Comparison of ENCODE assay signal across 8 mouse cellular contexts in the genomic region with DNA sequence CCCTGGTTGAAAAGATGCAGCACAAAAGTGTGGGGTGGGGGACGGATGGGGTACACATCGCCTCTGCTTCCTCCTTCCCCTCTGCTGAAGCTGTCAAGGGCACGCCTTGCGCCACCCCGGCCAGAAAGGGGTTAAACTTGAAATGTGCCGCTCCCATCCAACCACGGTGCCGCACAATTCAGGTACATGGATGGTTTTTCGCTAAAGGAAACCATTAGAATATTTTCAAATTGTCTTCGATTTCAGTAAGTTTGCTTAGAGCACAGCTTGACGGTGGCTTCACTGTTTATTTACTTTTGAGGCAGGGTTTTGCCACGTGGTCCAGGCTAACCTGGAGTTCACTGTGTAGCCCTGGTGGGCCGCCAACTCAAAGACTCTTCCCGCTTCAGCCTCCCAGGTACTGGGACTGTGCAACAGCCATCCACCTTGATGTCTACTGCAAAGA. TPM values are rescaled to one million over a fixed set of nuclear protein-coding genes. Genes with fewer than 3 reads are reported as not detected.
DNase-seq lines count a peak whose midpoint lies in the region; ATAC-seq and TF ChIP-seq lines count a peak whose summit lies in the region.

Gene Tmem44 (minus strand): TSS at position 95 of the 445 bp plus-strand sequence.

- peak; percentile 57 for DNase-seq in liver, adult 2 months (ENCODE audit: extremely low read depth, low read depth, low spot score)
- DNase-seq in liver = no peak
- no peak for DNase-seq in hindbrain, embryonic 11.5 days (ENCODE audit: low spot score)
- no peak for DNase-seq in liver, embryonic 14.5 days (ENCODE audit: low read depth in 3 of 3, low spot score in 3 of 3)
- DNase-seq in right cerebral cortex, postnatal 10 days (ENCODE audit: low spot score in 2 of 2) = no peak
- no peak for DNase-seq in adrenal gland, adult 8-10 months
- DNase-seq in adrenal gland, postnatal 14 days = no peak

- H3K9me3 ChIP-seq in embryonic facial prominence, embryonic 13.5 days = peaks cover 14% of the 10 kb centered on the region
- 0 out of 2 replicates have a peak, but pooled peaks cover 2% of the 10 kb centered on the region for H3K9me3 ChIP-seq in hindbrain, embryonic 11.5 days (ENCODE audit: control insufficient read depth, low read length)
- no peaks in the 10 kb centered on the region for H3K9me3 ChIP-seq in liver, embryonic 14.5 days (ENCODE audit: control insufficient read depth, low read length)

- WGBS in liver, adult 2 months = 5% methylated on average over 14 of the region's 14 CpGs
- 5% methylated on average over 14 of the region's 14 CpGs for WGBS in embryonic facial prominence, embryonic 13.5 days
- 8% methylated on average over 14 of the region's 14 CpGs for WGBS in hindbrain, embryonic 11.5 days
- WGBS in liver, embryonic 14.5 days (ENCODE audit: insufficient replicate concordance) = 8% methylated on average over 14 of the region's 14 CpGs

- H3K27ac ChIP-seq in liver, adult 2 months (replicated peaks; ENCODE audit: insufficient read depth, low read depth, low read length) = 0 out of 2 replicates have a peak within 1 kb of the TSS, but pooled peaks have one; percentile 4
- peak within 1 kb of the TSS; percentile 74 for H3K27ac ChIP-seq in embryonic facial prominence, embryonic 13.5 days
- H3K27ac ChIP-seq in hindbrain, embryonic 11.5 days (ENCODE audit: low read depth, low read length) = peak within 1 kb of the TSS; percentile 31; the same call in 1 of the 2 replicates
- H3K27ac ChIP-seq in liver, embryonic 14.5 days = no peak within 1 kb of the TSS

- H3K79me2 ChIP-seq in liver, adult 2 months (ENCODE audit: control insufficient read depth, insufficient read depth, low read length) = no peaks in the 10 kb centered on the region

- H3K4me1 ChIP-seq in liver, adult 2 months (ENCODE audit: control insufficient read depth, insufficient read depth, low read length) = peaks cover 6% of the 10 kb centered on the region
- peaks cover 25% of the 10 kb centered on the region for H3K4me1 ChIP-seq in embryonic facial prominence, embryonic 13.5 days
- no peaks in the 10 kb centered on the region; the same call in 1 of the 2 replicates for H3K4me1 ChIP-seq in hindbrain, embryonic 11.5 days (replicated peaks; ENCODE audit: control insufficient read depth, insufficient read depth, low read length)
- H3K4me1 ChIP-seq in liver, embryonic 14.5 days (replicated peaks; ENCODE audit: control insufficient read depth in 2 of 2, insufficient read depth in 2 of 2, low read length in 1 of 2) = peaks cover 0 to 2% of the 10 kb centered on the region in 2 experiments; a peak in 2 of 4 replicates

- H3K27me3 ChIP-seq in liver, adult 2 months (ENCODE audit: control insufficient read depth, insufficient read depth, low read length) = no peaks in the 10 kb centered on the region
- no peaks in the 10 kb centered on the region for H3K27me3 ChIP-seq in embryonic facial prominence, embryonic 13.5 days
- no peaks in the 10 kb centered on the region; the same call in 1 of the 2 replicates for H3K27me3 ChIP-seq in hindbrain, embryonic 11.5 days (ENCODE audit: control insufficient read depth, insufficient read depth, low read length)
- H3K27me3 ChIP-seq in liver, embryonic 14.5 days (ENCODE audit: control insufficient read depth, insufficient read depth, low read length) = peaks cover 8% of the 10 kb centered on the region

- ATAC-seq in embryonic facial prominence, embryonic 13.5 days (ENCODE audit: insufficient number of reproducible peaks, insufficient read depth, low FRiP score, low TSS enrichment, low read depth) = peak; percentile 12; the same call in 1 of the 2 replicates
- ATAC-seq in hindbrain, embryonic 11.5 days (ENCODE audit: low FRiP score) = peak; percentile 79
- ATAC-seq in liver, embryonic 14.5 days (ENCODE audit: insufficient read depth) = peak; percentile 29; the same call in 1 of the 2 replicates

- TF ChIP-seq POLR2A in liver, adult 2 months (IDR thresholded peaks at IDR 0.05; ENCODE audit: extremely low read depth, insufficient read depth, low read length) = no peak

- peak within 1 kb of the TSS; percentile 80 for H3K4me2 ChIP-seq in embryonic facial prominence, embryonic 13.5 days
- peak within 1 kb of the TSS; percentile 62 for H3K4me2 ChIP-seq in hindbrain, embryonic 11.5 days (replicated peaks; ENCODE audit: low read depth, low read length)
- H3K4me2 ChIP-seq in liver, embryonic 14.5 days (ENCODE audit: low read depth) = peak within 1 kb of the TSS; percentile 95

- peak within 1 kb of the TSS; percentile 90 for H3K9ac ChIP-seq in liver, adult 2 months (ENCODE audit: low read depth, low read length)
- peak within 1 kb of the TSS; percentile 95 for H3K9ac ChIP-seq in embryonic facial prominence, embryonic 13.5 days
- H3K9ac ChIP-seq in hindbrain, embryonic 11.5 days (ENCODE audit: low read depth, low read length) = peak within 1 kb of the TSS; percentile 97
- peak within 1 kb of the TSS; percentile 68 for H3K9ac ChIP-seq in liver, embryonic 14.5 days (replicated peaks)

- TF ChIP-seq EP300 in liver, embryonic 14.5 days (IDR thresholded peaks at IDR 0.05; ENCODE audit: low read depth) = no peak

- H3K4me3 ChIP-seq in liver, adult 2 months (ENCODE audit: insufficient read depth, low read depth, low read length) = peak within 1 kb of the TSS; percentile 85
- H3K4me3 ChIP-seq in embryonic facial prominence, embryonic 13.5 days = peak within 1 kb of the TSS; percentile 76
- peak within 1 kb of the TSS; percentile 73 for H3K4me3 ChIP-seq in hindbrain, embryonic 11.5 days (ENCODE audit: low read depth, low read length)
- H3K4me3 ChIP-seq in liver, embryonic 14.5 days (ENCODE audit: insufficient read depth in 1 of 2, low read depth in 2 of 2, low read length in 2 of 2) = peak within 1 kb of the TSS; percentile 48 to 66

- no peaks in the 10 kb centered on the region for H3K36me3 ChIP-seq in liver, adult 2 months (ENCODE audit: control insufficient read depth, insufficient read depth, low read length)
- H3K36me3 ChIP-seq in embryonic facial prominence, embryonic 13.5 days = peaks cover 14% of the 10 kb centered on the region
- 0 out of 2 replicates have a peak, but pooled peaks cover 6% of the 10 kb centered on the region for H3K36me3 ChIP-seq in hindbrain, embryonic 11.5 days (ENCODE audit: control insufficient read depth, insufficient read depth, low read length)
- no peaks in the 10 kb centered on the region for H3K36me3 ChIP-seq in liver, embryonic 14.5 days (replicated peaks; ENCODE audit: control insufficient read depth, insufficient read depth, low read depth)

- TF ChIP-seq CTCF in liver, adult 2 months (IDR thresholded peaks at IDR 0.05; ENCODE audit: low read depth, low read length) = peak; percentile 28; the same call in 1 of the 2 replicates
- TF ChIP-seq CTCF in liver, embryonic 14.5 days (IDR thresholded peaks at IDR 0.05; ENCODE audit: low read depth) = no peak

RNA-seq across cellular contexts. Expression of gene Tmem44, which starts in this region (rescaled TPM):
- 1.2 and 1.3 TPM in 2 replicates for total RNA-seq in liver, adult 2 months (2014; rRNA removed)
- polyA plus RNA-seq in liver, adult 2 months (2012; rRNA removed) = 0.80 and 2.0 TPM in 2 replicates
- 32.5 and 32.7 TPM in 2 replicates for polyA plus RNA-seq in embryonic facial prominence, embryonic 13.5 days (2015; fragmentation: Nextera tagmentation; extraction: Ambion mirVana)
- polyA plus RNA-seq in hindbrain, embryonic 11.5 days (2014; fragmentation: Nextera tagmentation; extraction: Ambion mirVana) = 30.9 and 32.0 TPM in 2 replicates
- polyA plus RNA-seq in liver, embryonic 14.5 days (2012; rRNA removed) = 0.85 and 0.87 TPM in 2 replicates
- 0.46 and 0.48 TPM in 2 replicates for polyA plus RNA-seq in liver, embryonic 14.5 days (2014; fragmentation: Nextera tagmentation; extraction: Ambion mirVana)
- total RNA-seq in adrenal gland, adult 8-10 months (2022) = 1 to 10 TPM; 3.7 to 9.3 (median 5.8) TPM
- 6.0 and 9.1 TPM in 2 replicates for total RNA-seq in adrenal gland, postnatal 14 days (2021)

Comparison
In these comparisons a context has a peak if more than half of its experiments do, and no peak if none do; other contexts are left out.
1. RNA of gene Tmem44 (polyA plus RNA-seq): 32.5 to 32.7 TPM in embryonic facial prominence, embryonic 13.5 days and 30.9 to 32.0 TPM in hindbrain, embryonic 11.5 days; 0.80 to 2.0 TPM in liver, adult 2 months and 0.46 to 0.87 TPM in liver, embryonic 14.5 days; every median in the first group is over 10 times any median in the second.
2. Peak in ATAC-seq, H3K4me3 ChIP-seq, H3K9ac ChIP-seq and H3K4me2 ChIP-seq in liver, embryonic 14.5 days; RNA of the gene not detected or under 1 TPM.
3. ATAC-seq: peak in every context shown above with its lines; median percentile 79 in hindbrain, embryonic 11.5 days; 29 in liver, embryonic 14.5 days; 12 in embryonic facial prominence, embryonic 13.5 days.
4. Peak in every context shown above with its lines, with median percentiles within 50 percentile points of each other: H3K4me3 ChIP-seq, H3K9ac ChIP-seq and H3K4me2 ChIP-seq.